Mouse (Mus musculus) testis, postnatal 14 days (tissue): ENCODE results near the gene Lrtm1.

Experiments used
- DNase-seq: peaks from one replicate; pipeline ENCODE4 v3.0.0; 2021; ENCODE audit warnings: low spot score

The Lrtm1 gene

DNA sequence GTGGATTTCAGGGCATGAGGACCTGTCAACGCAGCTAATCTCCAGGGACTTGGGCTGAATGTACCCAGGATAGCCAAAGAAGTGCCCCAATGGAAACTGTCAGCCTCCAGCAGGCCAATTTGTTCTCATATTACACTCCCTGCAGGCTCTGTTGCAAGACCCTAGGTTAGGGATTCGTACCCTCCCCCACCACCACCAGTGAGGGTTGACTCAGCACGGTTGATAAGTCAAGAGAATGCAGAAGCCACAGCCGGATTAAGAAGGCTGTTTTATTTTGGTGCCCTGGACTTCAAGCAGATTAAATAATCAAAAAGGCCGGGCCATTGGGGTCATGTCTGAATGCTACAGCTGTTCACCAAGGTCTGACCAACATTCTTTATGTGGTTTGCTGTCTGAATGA lies at the start of gene Lrtm1:
Lrtm1 (plus strand) TSS at position 326 of the 400 bp plus-strand sequence.
- DNase-seq: no peak

DNA sequence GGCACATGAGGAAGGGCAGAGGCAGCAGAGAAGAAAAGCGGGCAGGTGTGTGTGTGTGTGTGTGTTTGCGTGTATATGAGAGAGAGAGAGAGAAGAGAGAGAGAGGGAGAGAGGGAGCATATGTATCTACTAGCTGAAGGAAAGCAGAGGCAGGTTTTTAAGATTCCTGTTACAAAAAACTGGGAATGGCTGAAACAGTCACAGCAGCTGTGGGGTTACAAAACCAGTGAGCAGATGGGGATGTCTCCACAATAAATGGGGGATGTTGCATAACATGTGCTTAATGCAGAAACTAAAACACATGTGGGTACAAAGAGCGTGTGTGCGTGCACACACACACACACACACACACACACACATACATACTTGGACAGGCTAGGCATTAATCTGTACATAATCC lies 48.8 kb upstream of the Lrtm1 start:
- DNase-seq: no peak

DNA sequence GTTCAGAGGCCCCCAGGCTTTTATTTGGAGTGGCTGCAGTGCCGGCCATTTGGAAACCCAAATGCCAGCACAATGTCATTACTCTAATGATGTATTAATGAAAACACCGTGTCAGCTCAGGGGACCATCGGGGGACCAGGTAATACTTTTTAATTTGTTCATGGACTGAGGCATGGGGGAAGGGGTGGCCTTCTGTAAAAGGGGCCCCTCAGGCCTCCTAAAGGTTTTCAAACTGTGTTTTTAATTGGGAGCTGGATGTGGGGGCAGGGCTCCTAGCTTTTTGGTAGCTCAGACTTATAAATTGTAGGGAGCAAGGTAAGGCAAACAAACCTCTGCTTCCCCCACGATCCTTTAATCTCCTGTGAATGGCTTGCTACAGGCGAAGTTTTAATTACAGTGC lies 45.4 kb upstream of the Lrtm1 start:
- no peak for DNase-seq

DNA sequence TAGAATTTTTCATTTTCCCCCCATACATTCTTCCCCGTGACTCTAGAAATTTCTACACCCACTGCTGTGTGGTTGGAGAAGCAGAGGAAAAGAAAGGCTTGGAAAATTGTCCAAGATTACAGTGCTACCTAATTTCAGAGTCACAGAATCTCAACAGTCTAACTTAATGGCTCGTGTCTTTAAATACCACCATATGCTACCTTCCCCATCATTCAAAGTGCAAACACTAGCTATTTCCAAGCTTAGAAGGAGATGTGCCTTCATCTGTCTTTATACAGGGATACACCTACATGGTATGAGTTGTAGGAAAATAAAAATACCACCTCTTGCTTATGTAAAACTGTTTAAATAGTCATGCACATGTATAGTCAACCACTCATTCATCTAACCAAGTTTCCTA lies 38.8 kb upstream of the Lrtm1 start:
- no peak for DNase-seq

DNA sequence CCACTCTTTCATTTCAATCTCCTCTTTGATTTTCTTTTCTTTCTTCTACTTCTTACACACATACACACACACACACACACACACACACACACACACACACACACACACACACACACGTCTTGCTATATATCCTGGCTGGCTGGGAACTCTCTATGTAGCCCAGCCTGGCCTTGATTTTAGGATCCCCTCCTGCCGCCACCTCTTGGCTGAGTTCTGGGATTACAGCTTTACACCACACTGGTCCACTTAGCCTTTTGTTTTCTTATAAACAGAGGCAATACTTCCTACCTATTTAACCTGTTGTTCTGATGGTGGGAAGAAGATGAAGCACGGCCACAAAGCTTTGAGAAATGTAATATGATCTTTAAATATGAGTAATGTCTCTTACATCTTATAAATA lies 37.5 kb upstream of the Lrtm1 start:
- DNase-seq: no peak

DNA sequence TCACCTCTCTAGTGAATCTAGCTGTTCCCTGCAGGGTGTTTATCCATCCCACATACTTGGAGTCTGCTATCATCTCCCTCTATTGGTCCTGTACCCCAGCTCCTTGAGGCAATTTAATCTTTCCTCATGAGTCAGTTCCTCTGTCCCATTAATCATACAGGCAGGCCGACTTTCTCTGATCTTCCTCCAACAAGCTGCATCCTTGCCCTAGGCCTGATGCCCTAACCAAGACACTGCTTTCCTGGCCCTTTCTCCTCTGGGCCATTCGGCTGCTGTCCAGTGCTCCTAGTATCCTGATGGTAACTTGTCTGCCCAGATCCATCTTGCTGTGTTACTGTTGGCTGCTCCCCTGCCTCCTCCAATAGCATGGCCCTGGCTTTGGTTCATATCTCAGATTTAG lies 33.7 kb upstream of the Lrtm1 start:
- no peak for DNase-seq

DNA sequence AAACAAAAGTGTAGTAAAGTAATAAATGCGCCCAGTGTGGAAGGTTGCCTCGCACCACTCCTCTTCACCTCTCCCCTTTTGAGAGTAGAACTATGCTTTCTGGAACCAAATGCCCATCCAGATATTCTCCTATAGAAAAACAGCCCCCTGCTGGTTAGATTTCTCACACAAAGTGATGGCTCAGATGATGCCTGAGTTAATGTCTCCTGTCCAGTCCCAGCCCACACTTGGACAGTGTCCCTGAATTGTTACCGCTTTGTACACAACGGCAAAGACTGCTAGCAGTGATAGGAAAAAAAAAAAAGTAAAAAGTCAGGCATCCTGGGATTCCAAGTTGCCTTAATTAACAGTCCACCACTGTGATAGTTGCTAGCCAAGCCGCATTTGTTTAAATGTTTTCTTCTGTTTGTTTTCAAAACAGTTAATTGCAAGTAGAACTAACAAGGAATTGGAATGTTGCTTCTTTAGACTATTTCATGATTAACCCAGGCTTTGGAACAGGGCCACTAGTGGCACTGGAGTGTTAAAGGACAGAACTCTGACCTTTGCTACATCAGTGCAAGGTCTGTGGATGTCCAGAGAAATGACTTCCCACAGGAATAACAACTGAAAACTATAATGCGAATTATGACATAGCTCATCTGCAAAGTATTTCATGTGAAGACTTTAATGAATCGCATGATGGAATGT lies 29.7 kb upstream of the Lrtm1 start:
- DNase-seq: no peak

DNA sequence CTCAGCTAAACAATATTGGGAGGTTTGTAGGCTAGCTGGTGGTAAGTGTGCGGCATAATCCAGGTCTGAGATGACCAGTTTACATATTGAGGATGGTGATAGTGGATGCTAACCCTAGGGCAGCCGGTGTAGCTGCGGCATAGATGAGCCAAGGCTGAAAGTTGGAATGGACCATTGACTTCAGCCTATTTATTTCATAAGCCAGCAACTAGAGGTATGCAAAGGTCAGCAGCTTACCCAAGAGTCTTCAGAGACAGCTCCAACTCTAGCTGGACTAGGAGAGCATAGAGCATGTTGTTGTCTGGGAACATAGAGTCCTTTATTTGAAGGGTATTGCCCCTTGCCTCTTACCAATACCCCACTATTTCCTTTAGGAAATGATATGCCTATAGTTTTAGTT lies 21.4 kb upstream of the Lrtm1 start:
- no peak for DNase-seq

DNA sequence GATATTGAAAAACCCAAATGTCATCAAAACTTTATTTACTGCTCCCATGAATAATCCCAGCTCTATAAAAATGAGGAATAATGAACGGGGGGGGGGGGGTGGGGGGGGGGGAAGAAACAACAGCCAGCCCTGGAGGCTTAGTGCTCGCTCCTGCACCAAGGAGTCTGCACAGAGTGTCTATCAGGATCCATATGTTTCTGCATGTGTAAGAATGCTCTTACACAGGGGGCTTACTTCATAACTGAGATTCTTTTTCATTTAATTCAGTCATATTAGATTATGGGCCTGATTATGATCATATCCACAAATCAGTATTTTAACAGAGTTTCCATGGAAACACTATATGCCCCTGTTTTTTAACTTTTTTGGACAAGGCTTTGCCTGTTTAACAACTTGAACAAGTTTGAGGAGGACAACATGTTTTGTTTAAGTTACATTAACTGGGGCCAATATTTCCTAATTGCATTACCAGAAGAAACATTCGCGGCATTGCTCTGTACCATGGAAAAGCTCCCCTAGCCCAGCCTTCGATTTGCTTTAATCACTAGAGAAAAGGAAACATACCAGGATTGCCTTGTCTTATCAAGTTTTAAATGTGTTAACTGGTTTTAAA lies 12.7 kb upstream of the Lrtm1 start:
- no peak for DNase-seq

DNA sequence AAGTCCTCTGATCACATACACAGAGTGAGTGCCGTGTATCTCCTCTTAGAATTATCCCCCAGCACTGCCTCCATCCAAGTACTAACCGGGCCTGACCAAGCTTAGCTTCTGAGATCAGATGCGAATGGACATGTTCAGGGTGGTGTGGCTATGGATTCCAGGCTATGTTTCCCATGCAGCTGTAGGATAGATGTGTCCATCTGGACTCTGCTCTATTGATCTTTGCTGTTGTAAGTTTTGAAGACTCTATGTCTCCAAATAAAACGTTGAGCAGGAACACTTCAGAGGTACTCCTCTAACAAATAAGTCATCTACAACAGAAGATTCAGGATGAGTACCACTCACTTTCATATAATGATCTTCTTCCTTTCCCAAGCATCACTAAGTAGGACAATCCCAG lies 8.4 kb upstream of the Lrtm1 start:
- DNase-seq: no peak

DNA sequence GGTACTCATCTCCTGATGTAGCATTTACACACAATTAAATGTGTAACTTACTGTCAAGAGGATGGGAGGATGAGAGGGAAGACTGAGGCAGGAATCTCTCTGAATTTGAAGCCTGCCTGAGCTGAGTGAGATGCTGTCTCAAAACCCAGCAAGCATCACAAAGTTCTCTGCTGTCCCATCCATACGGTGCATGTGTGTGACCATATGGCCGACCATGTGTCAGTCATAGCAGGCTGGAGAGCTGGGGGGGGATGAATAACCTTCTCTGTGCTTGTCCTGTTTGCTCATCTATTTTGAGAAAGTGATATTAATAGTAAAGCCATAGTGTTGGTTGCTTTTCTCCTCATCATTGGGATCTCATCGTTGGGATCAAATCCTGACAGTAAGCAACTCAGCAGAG lies 4.8 kb upstream of the Lrtm1 start:
- no peak for DNase-seq

DNA sequence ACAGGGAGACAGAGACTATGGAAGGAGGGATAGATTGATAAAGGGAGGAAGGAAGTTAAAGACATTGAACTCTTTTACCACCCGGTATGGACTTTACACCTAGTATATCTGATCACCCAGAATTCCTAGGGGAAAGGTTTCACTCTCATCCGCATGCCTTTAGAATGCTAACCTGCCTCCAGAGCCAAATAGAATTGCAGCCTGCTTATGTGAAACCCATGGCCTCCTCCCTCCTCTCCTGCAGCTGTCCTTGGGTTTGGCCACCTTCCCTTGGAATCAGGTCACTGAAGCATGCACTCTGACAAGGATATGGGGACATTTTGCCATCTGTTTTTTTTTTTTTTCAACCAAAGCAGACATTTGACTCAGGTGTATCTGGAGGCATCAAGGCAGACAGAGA lies 3.3 kb upstream of the Lrtm1 start:
- no peak for DNase-seq

DNA sequence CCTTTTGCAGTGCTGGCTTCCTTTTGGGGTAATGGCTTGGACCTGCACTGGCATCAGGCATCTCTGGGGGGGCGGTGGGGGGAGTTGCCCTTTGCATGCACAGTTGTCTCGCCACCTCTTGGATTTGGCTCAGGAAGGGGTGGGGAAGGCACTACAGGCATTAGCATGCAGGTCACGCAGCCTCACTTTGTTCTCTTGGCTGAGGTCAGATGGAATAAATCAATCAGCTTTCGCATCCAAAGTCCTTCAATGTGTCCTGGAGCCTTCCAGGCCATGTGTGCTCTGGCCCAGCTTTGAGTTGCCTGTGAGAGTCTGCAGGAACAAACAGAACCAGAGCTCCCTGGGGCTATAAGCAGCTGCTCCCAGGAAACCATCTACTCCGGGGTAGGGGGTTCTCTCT lies 2.1 kb upstream of the Lrtm1 start:
- DNase-seq: no peak

DNA sequence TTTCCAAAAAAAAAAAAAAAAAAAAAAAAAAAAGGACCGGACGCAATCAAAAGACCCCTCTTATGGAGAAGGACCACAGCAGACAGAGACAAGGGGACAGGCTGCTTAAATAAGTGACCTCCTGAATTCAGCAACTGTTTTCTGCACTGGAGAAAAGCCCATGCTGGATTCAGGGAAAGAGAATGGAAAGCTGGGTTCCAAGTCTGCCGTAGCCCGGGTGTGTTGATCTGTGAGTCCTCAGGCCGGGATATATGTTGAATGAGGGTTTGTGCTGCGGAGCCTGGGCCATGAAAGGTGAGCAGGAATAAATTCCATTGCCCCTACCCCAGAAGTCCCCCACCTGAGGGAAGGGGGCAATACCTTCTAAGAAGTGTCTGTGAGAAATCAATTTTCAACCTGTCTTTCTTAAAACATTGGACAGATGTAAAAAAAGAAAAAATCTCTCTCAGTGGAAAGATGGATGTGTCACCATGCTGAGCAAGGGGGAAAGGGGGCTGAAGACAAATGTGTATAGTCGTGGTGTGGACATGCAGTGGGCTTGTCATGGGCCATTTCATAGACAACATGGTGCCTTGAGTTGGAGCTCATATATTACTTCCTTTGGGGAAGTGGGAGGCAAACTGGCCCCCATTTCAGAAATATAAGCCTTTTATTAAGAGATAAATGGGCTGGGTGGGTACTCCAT lies 450 bp downstream of the Lrtm1 start:
- no peak for DNase-seq

DNA sequence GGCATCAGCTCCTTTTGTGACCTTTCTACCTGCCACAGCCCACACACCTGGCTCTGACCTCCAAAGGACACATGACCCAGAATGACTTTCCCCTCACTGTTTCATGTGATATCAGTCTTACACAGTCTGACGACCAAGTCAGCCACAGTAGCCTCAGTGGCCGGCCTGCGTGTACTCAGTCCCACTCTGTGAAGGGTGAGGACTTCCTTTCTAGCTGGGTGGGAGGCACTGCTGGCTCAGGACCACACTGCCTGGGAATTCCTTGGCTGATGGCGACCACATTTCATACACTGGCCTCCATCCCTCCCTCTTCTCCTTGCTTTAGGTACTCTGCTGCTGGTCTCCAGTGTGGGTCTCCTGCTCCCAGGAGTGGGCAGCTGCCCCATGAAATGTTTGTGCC lies 3.3 kb downstream of the Lrtm1 start:
- DNase-seq: no peak

DNA sequence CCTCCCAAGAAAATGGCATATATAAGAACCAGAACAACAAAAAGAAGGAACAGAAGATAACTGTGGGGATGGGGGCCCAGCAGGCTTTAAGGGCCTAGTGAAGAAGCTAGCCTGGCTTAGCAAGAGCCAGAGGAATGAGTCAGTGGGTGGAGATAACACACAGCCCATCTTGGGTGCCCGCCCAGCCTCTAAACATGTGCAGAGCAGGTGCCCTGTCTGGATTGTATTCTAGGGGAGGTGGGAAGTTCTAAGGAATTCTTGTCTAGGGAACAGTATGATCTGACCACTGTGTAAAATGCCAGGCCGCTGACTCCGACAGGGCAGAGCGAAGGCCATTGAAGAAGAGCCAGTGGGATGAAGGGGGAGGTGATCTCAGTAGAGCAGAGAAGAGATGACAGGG lies 5.2 kb downstream of the Lrtm1 start:
- DNase-seq: no peak

DNA sequence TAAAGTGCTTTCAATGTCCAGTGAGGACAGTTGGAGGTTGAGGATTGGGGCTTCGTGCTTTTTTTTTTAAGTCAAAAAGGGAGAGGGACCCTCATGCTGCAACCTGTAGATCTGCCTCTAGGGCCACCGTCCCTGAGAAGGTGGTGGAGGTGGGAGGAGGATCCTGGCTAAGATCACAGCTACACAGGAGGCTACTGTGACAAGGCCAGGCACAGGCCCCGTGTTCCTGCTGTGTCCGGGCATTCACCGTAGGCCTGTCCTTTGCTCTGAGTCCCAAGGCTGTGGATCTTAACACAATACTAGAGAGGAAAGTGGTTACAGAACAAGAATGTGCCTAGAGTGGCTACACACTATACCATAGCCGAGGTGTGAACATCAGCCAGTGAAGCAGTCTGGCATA lies 7.3 kb downstream of the Lrtm1 start:
- no peak for DNase-seq

DNA sequence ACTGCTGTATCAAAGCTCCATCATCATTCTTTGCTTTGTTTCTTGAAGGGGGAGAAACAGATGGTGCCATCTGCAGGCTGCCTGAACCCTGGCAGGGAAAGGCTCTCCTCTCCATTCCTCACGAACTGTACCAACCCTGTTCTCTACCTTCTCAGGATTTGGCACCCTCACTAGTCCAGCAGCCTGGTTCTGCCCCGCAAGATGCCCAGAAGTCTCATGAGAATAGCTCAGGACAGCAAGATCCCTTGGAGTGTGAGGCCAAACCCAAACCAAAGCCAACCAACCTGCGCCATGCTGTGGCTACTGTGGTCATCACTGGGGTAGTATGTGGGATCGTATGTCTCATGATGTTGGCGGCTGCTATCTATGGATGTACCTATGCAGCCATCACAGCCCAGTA lies 9.3 kb downstream of the Lrtm1 start:
- no peak for DNase-seq

DNA sequence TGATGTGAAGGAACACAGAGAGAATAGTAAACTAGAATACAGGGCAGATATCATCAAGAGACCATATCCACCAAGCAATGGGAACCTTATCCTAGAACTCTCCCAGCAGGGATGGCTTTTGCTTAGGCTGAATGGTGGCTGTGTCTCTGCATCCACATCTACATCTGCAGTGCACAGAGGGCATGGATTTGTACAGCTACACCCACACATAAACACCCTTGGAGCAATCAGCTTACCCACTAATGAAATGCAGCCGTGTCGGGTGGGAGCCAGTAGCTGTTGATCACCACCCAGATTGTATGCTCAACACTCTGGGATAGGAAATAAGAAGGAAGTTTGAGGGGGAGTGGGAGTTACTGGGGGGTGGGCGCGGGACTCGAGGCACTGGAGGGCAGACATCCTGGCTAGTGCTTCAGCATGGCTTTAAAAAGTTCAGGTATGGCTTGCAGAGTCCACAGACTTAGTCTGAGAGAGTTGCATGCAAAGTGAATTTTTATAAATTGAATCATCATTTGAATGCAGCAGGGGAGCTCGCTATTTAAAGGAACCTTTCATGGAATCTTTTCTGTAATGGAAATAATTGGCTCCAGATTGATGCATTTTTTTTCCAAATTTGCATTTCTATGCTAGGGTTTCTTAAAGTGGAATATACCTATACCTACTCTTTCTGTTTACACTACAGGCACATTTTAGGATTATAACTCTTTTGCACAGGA lies 10.5 kb downstream of the Lrtm1 start:
- DNase-seq: no peak

DNA sequence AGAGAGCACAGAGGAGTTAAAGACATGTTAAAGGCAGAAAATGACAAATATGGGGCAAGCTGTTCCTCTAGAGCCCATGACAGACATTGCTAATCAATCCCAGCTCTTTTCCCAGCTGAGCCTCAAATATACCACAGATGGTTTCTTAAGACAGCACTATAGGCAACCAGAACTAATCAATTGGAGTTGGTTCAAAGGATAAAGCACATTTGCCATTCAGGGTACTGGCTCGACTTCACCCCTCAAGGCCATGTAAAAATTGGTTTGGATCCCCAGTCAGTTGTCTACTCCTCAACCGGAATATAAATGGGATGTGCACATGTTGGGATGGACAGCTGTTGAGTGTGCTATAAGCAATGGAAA lies 11.1 kb downstream of the Lrtm1 start:
- no peak for DNase-seq

DNA sequence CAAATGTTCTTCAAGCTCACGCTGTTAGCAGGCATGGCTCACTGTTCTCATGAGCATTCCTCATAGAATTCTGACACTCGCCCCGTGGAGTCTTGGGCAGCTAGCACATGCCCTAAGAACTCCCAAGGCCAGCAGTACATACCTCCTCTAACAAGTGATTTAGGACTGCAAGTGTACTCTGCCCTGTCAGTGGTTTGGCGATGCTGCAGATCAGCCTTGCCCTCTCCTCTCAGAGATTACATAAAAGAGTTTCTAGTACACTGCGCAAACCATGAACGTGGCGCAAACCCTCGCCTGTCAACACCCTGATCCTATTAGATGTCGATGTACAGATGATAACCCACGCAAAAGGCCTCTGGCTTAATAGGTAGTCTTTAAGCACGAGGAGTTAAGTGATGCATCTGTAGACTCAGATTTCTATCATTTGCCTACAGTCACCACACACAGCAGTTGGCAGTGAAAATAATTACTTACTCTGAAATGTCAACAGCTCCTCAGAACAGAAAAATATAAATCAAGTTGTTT lies 11.9 kb downstream of the Lrtm1 start:
- no peak for DNase-seq

DNA sequence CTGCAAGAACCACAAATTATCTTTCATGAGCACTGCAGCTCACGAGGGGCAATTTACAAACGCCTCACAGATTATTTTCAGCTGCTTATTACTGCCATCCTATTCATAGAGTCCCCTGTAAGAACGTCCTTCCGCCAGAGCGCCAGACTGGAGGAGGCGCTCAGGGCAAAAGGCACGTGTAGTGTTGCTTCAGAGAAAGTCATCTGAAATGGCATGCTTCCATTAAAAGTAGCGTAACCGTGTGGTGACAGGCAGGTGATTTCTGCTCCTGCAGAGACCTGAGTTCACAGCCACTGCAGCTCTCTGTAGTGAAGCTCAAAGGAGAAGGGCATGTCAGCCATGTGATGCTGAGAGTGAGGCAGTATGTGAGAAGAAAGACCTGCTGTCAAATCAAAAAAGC lies 12.5 kb downstream of the Lrtm1 start:
- DNase-seq: no peak

DNA sequence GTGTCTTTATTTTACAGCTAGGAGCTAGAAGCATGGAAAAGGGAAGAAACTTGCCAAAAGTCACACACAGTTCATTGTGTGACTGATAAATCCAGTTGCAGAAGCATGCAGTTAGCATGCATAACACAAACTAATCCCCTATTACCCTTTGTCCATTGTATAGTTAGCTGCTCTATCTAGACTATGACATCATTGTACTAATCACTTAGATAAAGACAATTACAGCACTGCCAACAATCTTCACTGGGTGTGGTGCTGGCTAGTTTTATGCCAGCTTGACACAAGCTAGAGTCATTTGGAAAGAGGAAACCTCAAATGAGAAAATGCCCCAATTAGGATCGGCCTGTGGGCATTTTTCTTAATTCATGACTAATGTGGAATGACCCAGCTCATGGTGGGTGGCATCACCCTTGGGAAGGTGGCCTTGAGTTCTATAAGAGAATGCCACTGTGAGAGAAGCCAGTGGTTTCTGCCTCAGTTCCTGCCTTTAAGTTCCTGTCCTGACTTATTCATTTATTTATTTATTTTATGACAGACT lies 13.9 kb downstream of the Lrtm1 start:
- no peak for DNase-seq
